Mouse (Mus musculus) thymus, postnatal 0 days (tissue): ENCODE measurements around the gene Pmel. TPM values are rescaled to one million over a fixed set of nuclear protein-coding genes. Genes with fewer than 3 reads are reported as not detected.

ENCODE experiments used
- DNase-seq: peaks from one replicate; pipeline ENCODE4 v3.0.0-alpha.2; 2015; ENCODE audit warnings: low spot score
- polyA plus RNA-seq: library from polyadenylated mRNA; unstranded; fragments of >200 nt; fragmentation: Nextera tagmentation; extraction: Ambion mirVana; gene quantifications from 2 replicates; pipeline ENCODE4 v1.2.1, GENCODE M21; 2015

The Pmel gene
- polyA plus RNA-seq: 1.1 and 1.3 TPM in 2 replicates

DNA sequence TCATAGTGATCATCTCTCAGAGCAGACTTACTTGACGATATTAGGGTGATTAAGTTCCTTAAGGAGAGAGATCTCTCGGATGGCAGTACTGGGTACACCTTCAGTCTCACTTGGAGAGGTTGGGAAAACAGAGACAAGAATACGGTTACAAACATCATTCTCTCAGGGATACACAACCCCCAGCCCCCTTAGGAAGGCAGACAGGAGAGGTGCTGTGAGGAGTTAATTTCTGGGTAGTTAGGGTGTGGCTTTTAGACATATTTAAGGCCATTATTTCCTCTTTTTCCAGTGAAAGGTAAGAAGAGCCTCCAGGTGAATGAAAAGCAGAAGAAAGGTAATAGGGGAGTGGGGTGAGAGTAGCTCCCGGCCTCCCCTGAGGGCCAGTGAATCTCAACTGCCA is at the start of gene Pmel:
Gene Pmel (plus strand): TSS at position 301 of the 400 bp plus-strand sequence.
- no peak for DNase-seq

DNA sequence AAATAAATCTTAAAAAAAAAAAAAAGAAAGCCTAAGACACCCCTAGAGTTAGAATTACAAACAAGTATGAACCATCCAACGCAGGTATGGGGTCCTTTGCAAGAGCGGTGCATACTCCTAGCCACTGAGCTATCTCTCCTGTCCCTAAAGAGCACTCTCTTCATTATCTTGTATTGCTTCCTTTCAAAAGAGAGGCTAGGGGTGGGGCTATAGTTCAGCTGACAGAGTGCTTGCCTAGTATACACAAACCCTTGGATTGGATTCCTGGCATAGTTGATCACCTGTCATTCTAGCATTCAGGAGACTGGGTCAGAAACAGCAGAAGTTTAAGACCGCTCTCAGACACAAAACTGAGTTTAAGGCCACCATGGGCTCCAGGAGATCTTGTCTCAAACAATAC is 48.7 kb upstream of the Pmel start:
- DNase-seq: no peak

DNA sequence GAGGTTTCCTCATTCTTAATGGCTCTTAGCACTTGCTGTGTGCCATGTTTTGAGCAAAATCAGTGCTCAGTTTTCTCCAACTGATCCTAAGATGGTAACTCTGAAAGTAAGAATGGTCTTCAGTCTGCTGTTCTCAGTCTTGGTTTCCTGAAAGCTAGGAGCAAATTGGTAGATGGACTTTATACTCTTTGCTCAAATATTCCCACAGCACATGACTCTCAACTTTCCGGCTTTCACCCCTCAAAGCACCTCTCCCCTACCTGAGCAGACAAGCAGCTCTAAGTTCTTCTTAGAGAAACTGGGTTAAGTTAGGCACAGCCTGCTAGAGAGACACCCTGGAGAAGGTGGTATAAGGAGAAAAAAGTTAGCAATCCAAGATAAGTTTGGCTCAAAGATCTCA is 47.3 kb upstream of the Pmel start:
- DNase-seq: no peak

DNA sequence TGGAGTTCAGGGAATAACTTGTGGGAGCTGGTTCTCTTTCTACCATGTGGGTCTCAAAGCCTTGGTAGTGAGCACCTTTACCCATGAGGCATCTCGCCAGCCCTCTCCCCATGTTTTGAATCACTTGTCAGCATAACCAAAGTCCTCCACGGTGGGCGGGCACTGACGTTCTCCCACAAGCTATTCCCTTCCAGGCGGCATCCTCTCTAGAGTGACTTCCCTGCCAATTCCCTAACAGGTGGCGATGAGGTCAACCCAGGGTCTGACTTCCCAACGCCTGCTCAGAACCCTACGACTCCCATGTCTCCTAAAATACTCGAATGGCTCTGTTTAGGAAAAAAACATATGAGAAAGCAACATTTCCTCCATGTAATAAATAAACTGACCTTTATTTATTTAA is 46.2 kb upstream of the Pmel start:
- DNase-seq: no peak

DNA sequence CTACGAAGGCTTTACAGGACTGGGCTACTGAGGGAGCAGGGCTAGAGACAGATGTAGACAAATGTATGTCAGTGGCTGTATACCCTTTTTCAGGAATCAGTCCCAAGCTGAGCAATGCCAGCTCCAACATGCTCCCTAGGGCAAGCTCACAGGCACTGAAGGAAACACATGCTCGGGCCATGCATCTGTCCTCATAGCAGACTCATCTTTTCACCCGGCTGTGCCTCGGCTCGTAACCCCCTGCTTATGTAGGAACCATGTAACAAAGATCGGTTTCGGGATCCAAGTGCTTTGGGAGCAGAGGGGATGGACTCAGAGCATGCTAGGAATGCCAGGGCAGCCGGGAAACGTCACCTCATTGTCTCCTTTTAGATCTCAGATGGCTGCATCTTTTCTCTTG is 44.5 kb upstream of the Pmel start:
- no peak for DNase-seq

DNA sequence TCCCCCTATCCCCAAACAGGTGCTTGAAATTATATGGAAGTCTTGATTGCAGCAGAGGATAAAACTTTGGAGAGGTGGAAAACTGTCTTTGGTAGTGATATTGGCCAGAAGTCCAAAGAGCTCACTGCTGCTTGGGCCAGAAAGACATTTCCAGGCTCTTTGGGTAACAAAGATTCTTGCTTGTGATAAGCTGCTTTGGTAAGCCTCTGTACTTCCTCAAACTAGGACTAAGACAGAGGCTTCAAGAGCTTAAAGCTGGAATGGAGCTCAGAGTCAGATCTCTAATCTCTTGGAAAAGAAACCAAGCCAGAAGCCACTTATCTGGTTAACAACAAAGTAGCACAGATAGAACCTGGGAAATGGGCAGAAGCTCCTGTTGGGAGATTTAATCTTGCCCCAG is 41.5 kb upstream of the Pmel start:
- DNase-seq: no peak

DNA sequence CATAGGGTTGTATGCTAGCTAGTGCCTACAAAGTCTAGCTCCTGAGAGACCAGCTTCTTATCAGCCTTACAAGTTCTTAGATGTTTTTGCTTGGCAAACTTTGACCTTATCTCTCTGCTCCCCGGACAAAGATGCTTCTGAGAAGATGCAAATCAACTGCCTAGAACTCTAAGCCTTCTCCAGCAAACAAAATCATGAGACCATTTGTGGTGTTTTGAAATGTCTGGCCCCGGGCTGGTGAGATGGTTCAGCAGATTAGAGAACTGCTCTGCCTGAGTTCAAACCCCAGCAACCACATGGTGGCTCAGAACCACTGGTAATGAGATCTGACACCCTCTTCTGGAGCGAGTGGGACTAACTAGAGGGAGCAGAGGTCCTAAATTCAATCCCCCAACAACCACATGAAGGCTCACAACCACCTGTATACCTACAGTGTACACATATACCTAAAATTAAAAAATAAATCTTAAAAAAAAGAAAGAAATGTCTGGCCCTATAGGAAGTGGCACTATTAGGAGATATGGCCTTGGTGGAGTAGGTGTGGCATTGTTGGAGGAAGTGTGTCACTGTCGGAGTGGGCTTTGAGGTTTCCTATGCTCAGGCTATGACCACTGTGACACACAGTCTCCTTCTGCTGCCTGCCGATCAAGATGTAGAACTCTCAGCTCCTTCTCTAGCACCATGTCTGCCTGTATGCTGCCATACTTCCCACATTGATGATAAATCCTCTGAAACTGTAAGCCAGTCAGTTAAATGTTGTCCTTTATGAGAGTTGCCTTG is 40.4 kb upstream of the Pmel start:
- DNase-seq: no peak

DNA sequence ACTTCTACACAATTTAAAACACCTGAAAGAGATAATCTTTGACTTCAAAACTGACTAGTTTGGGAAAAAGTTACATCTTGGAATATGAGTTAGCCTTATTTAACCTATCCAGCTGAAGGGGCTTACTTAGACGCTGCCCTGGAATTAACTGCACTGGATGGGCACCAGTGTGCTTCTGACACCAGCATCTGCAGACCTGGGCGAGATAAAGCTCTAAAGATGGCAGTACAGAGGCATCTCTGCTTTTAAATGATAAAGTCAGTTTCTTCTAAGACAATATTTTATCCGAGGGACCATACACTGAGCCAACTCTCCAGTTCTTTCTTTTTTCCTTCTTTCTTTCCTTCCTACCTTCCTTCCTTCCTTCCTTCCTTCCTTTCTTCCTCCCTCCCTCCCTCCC is 39.2 kb upstream of the Pmel start:
- DNase-seq: no peak

DNA sequence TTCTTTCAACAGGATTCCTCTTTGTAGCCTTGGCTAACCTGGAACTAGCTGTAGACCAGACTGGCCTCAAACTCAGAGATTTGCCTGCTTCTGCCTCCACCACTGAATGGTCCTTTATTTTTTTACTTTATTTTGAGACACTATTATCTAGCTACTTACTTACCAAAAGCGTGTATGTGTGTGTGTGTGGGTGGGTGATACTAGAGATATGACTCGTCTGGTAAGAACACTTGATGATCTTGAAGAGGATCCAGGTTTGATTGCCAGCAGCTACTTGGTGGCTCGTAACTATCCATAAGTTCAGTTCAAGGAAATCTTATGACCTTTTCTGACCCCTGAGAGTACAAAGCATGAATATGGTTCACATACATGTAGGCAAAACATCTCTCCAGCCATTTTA is 38.7 kb upstream of the Pmel start:
- no peak for DNase-seq

DNA sequence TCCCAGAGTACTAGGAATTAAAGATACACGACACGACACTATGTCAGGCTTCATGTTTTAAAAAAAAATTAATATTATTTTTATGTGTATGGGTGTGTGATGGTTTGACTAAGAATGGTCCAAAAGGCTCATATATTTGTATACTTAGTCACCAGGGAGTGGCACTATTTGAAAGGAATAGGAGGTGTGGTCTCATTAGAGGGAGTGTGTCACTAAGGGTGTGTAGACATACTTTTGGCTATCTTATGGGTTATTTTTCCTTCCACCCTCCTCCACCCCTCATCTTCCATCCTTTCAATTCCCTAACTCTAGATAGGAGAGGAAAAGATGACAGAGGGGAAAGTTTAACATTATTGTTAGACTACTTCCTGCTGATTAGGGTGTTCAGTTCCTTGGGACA is 38.2 kb upstream of the Pmel start:
- no peak for DNase-seq

DNA sequence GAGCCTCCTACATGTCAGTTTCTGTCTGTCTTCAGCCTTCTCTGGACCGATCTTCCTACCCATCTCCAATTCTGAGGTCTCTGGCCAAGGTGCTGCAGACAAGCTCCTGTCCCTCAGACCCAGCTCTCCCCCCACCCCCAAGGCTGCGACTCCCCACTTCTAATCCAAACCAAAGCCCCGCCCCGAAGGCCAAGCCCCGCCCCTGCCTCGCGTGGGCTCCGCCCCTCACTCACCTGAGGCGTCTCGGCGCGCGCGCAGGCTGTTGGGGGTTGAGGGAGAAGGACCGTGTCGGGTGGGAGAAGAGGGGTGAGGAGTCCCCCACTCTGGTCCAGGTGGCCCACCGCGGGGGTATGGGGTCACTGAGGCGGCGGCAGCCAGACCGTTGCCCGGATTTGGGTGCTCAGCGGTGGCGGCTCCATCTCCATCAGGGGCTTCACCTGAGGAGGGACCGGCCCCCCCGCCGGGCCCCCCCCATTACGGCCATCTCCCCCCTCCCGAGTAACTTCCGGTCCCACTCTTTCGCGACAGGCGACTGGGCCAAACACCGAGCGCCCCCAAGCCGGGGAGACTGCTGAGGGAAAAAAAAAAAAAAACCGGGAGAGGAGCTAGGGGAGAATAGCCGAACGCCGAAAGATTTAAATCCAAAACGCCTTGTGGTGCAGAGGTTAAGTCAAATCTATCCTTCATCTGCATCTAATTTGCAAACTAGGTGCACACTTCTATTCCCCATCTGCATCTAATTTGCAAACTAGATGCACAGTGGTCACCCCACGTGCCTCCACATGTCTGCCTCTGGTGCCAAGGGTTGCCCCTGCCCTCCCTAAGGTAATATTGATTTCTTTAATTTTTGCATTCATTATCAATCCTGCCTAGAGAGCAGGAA is 35.0 kb upstream of the Pmel start:
- DNase-seq: peak; percentile 64

DNA sequence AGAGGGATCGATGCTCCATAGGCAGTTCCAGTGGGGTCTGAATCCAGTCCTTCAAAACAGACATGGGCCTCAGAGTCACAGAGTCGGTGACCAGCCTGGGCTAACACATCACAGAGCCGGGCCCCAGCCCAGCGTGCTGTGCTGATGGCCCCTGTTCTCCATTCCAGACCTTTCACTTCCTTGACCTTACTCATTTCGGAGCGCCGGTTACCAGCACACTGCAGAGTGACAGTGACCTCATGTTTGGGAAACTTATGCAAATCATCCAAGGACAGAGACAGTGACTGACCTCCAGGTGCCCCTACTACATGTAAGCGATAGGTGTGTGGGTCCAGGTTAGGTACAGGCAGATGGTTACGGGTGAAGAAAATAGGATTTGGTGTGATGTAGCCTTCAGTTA is 32.8 kb upstream of the Pmel start:
- DNase-seq: no peak

DNA sequence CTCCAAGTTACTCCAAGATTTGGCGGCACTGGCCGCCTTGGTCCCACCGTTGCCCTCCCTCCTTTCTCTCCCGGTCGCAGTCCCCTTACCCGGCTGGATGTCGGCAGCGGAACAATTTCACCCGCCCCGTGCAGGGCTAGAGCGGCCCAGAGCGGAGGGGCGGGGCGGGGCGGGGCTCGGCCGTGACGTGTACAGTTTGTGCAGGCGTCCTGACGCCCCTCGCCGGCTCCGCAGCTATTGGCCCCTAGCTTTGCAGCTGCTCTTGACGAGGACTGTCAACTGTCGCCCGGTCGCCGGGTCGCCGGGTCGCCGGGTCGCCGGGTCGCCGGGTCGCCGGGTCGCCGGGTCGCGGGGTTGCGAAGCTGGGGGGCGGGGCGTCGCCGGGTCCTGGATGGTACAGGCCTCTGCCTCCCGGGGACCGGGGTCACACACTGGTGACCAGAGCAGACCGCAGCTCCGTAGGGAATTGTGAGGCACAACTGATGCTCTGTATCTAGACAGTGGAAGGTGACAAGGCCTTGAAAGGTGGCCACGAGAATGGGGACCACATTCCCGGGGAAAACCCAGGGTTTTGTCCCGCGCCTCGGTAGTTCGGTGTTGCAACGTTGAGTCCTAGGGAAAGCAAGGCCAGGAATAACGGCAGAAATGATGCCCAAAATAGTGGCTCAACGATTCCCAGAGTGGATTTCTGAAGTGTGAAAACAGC is 30.1 kb upstream of the Pmel start, which contains the start of gene Suox:
Gene Suox (minus strand): TSS at position 311 of the 706 bp plus-strand sequence.
- DNase-seq: peak; percentile 91

DNA sequence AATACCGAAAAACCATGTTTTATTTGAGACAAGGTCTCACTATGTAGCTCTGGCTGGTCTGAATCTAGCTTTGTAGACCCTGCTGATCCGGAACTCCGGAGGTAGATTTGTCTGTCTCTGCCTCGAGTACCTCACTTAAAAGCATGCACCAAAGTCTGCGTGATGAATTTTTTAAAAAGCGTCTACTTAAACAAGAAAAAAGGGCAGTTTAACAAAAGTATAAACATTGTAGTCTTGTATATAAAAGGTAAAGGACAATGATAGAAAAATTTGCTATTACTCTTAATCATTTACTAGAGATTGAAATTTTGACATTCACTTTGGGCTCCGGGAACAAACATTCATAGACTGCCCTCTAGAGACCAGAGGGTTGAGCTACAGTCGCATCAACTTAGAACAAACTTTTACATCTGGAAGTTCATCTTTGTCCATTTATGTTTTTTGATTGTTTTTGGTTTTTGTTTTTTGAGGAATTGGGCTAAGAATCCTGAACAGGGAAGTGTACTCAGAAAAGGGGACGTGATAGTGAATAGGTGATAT is 29.5 kb upstream of the Pmel start:
- DNase-seq: peak; percentile 65

DNA sequence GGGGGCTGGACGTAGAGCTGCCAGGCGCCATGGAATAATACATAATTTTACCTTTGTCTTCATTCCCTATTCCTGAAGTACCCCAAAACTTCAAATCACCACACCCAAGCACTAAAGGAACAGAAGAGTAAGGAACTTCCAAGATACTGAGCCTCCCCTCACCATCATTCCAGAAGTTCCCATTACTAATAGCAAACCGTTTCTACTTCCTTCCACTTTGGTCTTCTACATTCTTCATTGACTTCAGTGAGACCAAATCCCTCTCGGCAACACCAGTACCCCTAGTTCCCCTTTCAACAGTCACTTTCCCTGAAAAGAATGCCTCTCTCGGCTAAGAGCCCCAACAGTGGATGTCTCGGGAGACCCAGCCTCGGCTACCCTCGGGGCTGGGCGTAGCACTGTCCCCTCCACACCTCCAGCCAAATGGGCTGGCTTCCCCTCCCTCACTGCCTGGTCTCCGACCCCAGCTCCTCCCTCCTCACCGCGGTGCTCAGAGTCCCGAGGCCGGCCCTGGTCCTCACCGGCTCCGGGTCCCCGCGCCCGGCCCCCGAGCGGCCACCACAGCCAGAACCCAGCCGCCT is 8.5 kb upstream of the Pmel start:
- DNase-seq: no peak

DNA sequence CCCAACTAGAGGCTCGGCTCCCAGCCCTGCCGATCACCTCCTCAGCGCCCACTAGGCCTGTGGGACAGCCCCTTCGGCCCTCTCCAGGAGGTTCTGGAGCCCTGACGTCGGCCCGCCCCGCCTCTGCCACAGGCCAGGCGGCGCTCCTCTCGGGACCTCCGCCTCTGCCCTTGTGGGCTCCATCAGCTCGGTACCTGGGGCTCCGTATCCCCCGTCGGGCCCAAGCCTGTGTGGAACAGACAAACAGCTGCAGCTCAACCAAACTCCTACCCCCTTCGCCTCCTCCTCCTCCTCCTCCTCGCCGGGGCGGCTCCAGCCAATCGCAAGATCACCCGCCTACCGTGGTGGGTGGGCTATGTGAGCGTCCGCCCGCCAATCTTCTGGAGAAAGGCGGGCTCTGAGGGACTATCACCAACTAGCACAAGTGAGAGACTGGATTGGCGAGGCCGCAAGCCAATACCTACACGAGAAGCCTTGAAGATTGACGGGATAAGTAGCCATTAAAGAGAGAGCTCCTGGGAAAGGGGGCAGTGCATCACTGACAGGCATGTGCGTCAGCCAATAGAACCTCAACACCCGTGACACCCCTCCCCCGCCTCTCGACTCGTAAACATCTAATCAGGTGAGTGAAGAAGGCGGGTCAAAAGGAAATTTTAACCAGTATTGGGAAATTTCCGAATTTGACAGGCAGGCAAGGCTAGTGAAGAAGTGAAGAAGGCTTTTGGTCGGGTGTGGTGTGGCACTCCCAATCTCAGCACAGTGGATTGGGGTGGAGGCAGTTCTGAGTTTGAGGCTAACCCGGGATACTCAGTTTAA is 7.8 kb upstream of the Pmel start, which contains the start of gene Rab5b:
Gene Rab5b (minus strand): TSS at position 273 of the 816 bp plus-strand sequence.
- peak; percentile 99 for DNase-seq

DNA sequence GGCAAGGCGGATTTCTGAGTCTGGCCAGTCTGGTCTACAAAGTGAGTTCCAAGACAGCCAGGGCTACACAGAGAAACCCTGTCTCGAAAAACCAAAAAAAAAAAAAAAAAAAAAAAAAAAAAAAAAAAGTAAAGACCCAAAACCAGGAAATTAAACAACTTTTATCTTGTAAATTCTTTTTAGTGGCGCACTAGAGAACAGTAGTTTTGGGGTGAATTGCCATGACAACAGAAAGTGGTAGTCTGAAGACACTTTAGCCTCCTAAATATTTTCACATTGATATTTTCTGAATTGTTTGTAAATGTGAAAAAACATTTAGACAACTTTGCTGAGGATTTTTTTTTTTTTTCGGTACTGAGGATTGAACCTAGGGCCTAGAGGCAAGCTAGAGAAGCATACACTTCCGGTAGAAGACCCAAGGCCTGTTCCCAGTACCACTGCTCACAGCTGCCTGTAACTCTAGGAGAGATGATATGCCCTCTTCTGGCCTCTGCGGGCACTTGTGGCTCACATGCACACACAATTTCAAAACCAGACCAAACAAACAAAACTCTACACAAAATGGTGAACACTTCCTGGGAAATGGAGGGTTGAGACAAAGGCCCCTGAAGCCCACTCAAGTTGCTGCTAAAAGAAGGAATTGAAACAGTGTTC is 6.8 kb upstream of the Pmel start:
- peak; percentile 14 for DNase-seq

DNA sequence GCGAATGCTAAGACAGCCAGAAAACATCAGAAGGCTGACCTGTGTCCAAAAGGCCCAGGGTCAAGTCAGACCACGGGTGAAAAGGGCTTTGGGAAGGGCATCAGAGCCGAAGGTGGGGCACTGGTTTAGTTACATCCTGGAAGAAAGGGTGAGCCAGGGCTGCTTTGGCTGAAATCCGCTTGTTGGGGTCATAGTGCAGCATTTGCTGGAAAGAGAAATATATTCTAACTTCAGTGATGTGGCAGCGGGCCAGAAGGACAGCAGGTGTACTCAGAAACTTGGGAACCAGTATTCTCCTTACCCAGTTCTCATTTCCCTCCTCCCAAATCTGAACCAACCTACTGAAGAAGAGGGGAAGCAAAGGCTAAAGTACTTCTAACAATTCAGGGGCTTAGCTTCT is 5.0 kb upstream of the Pmel start:
- DNase-seq: no peak

DNA sequence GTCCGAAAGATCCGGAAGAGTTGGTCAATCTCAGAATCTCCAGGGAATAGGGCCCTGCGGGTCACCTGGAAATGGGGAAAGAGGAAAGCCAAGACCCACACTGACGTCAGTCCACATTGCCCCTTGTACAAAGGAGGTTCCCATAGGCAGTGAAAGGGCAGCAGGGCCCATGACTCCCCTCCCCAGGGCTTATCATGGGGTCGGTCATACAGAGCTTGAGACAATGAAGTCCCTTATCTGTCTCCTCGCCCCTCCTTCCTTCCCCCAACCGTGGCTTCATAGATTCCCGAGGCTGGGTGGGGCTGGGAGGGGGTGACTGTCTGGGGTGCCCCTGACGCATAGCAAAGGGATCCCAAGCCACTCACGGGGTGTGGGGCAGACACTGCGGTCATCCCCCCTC is 4.4 kb upstream of the Pmel start:
- no peak for DNase-seq

DNA sequence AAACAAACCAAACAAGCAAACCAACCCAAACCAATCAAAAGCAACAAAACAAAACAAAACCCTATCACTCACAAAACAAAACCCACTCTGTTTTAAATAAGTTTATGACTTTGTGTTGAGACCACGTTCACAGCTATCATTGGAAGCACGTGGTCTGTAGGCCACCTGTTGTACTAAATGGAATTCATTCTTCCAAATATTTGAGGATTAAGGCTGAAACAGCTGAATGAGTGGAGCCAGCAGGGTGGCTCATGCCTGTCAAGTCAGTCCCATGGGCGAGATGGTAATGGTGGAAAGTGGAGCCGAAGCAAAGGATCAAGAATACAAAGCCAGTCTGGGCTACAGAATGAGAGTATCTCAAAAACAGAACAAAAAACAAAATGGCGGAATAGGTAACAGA is 3.3 kb upstream of the Pmel start:
- DNase-seq: no peak
